Mouse (Mus musculus) lung, postnatal 0 days (tissue): ENCODE data around the gene Perm1.

ENCODE experiments used
- CTCF ChIP-seq: IDR thresholded peaks from 2 replicates; pipeline ENCODE4 v1.5.1; 2016; ENCODE audit warnings: antibody characterized with exemption, mild to moderate bottlenecking
- EP300 ChIP-seq: IDR thresholded peaks from 2 replicates; pipeline ENCODE4 v1.6.1; 2016; ENCODE audit warnings: antibody characterized with exemption, mild to moderate bottlenecking, control low read depth

DNA sequence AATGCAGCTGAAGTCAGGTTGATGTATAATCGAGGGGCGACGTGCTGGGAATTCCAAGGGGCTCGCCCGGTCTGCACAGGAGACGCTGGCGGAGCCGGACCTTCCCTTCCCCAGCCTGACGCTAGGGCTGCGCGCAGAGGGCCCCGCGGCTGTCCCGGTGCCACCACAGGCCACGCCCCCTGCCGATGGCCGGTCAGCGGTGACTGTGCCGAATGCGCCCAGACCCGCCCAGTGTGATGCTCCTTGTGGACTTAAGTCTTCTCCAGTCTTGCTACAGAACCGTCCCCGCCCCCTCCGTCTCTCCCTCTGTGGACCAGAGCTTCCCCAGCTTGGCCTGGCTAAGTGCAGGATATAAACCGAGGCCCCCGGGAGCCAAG lies 17.9 kb upstream of the Perm1 start:
- TF ChIP-seq CTCF (peak; percentile 68), EP300 (no peak)
